Mouse (Mus musculus) heart, embryonic 16.5 days (tissue): ENCODE measurements around the gene Emg1. TPM values are rescaled to one million over a fixed set of nuclear protein-coding genes. Genes with fewer than 3 reads are reported as not detected.
A peak's percentile ranks its signal among the peaks of the same experiment; 100 is the strongest.

ENCODE experiments used
- microRNA counts: library from miRNA; unstranded; fragments of <30 nt; microRNA quantifications from one replicate; lab custom pipeline; 2016
- microRNA-seq: library from miRNA; unstranded; fragments of <30 nt; microRNA quantifications from one replicate; pipeline ENCODE4, GENCODE M21; 2017
- polyA plus RNA-seq: library from polyadenylated mRNA; unstranded; fragments of >200 nt; fragmentation: Nextera tagmentation; extraction: Ambion mirVana; gene quantifications from 2 replicates; pipeline ENCODE4 v1.2.1, GENCODE M21; 2015

The Emg1 gene
- polyA plus RNA-seq, 1 experiment from 2014 or later: 133 TPM

MicroRNAs encoded within 50 kb of the gene (microRNA counts, 519-probe panel; counts per million panel counts)
- microRNA mmu-miR-141 (lab: Ali Mortazavi, UCI) (2,146 counts per million, percentile 31 among the panel's probes with 10 or more counts), microRNA mmu-miR-200c (lab: Ali Mortazavi, UCI) (2,852 counts per million, percentile 73 among the panel's probes with 10 or more counts)

Small RNAs within 50 kb of the gene (microRNA-seq; reads per million reads assigned to microRNA genes)
- gene Mir141 (255 reads per million, percentile 65 among the genes with 10 or more reads in this experiment), gene Mir200c (1,778 reads per million, percentile 83 among the genes with 10 or more reads in this experiment)

Other genes starting within 250 kb of the Emg1 start
- gene Clstn3, start 247.4 kb downstream of the Emg1 start, polyA plus RNA-seq: 0.87 TPM in 2 replicates
- gene C1rl, start 219.1 kb downstream of the Emg1 start, polyA plus RNA-seq: 0.34 and 0.42 TPM in 2 replicates
- gene C1ra, start 199.8 kb downstream of the Emg1 start, polyA plus RNA-seq: 2.1 and 2.4 TPM in 2 replicates
- 2.2 and 3.7 TPM in 2 replicates for gene C1s1, start 169.8 kb downstream of the Emg1 start, polyA plus RNA-seq
- gene C1rb, start 141.9 kb downstream of the Emg1 start, polyA plus RNA-seq: not detected in 2 replicates
- 0.05 and 0.06 TPM in 2 replicates for gene C1s2, start 76.1 kb downstream of the Emg1 start, polyA plus RNA-seq
- gene Lpcat3, start 49.2 kb downstream of the Emg1 start, polyA plus RNA-seq: 50.1 and 54.2 TPM in 2 replicates
- gene Phb2, start 158 bp upstream of the Emg1 start, polyA plus RNA-seq: 347 and 355 TPM in 2 replicates
- gene Ptpn6, start 26.5 kb upstream of the Emg1 start, polyA plus RNA-seq: 14.6 and 31.3 TPM in 2 replicates
- 429 and 447 TPM in 2 replicates for gene Grcc10, start 29.2 kb upstream of the Emg1 start, polyA plus RNA-seq
- gene Gm45234, start 43.8 kb upstream of the Emg1 start, polyA plus RNA-seq: not detected in 2 replicates
- 9.4 and 10.4 TPM in 2 replicates for gene Atn1, start 44.3 kb upstream of the Emg1 start, polyA plus RNA-seq
- gene Eno2, start 57.5 kb upstream of the Emg1 start, polyA plus RNA-seq: 3.7 and 4.3 TPM in 2 replicates
- 2.5 and 5.7 TPM in 2 replicates for gene Lrrc23, start 67.5 kb upstream of the Emg1 start, polyA plus RNA-seq
- 7.4 and 9.2 TPM in 2 replicates for gene Spsb2, start 96.5 kb upstream of the Emg1 start, polyA plus RNA-seq
- 1,525 and 1,576 TPM in 2 replicates for gene Tpi1, start 102.1 kb upstream of the Emg1 start, polyA plus RNA-seq
- gene Usp5, start 117.3 kb upstream of the Emg1 start, polyA plus RNA-seq: 104 and 112 TPM in 2 replicates
- gene Cdca3, start 117.4 kb upstream of the Emg1 start, polyA plus RNA-seq: 126 and 136 TPM in 2 replicates
- gene Gnb3, start 128.1 kb upstream of the Emg1 start, polyA plus RNA-seq: 3.8 and 4.2 TPM in 2 replicates
- gene P3h3, start 145.6 kb upstream of the Emg1 start, polyA plus RNA-seq: 12.3 and 15.2 TPM in 2 replicates
- 2.4 and 2.7 TPM in 2 replicates for gene Gpr162, start 151.8 kb upstream of the Emg1 start, polyA plus RNA-seq
- 0.25 and 2.1 TPM in 2 replicates for gene Cd4, start 176.0 kb upstream of the Emg1 start, polyA plus RNA-seq
- gene Lag3, start 199.5 kb upstream of the Emg1 start, polyA plus RNA-seq: 1.1 and 1.7 TPM in 2 replicates
- gene Ptms, start 207.9 kb upstream of the Emg1 start, polyA plus RNA-seq: 203 and 265 TPM in 2 replicates
- 387 and 398 TPM in 2 replicates for gene Mlf2, start 219.2 kb upstream of the Emg1 start, polyA plus RNA-seq